Mouse (Mus musculus) 416B (cell line): ENCODE data around the gene Msi2.
A peak's percentile ranks its signal among the peaks of the same experiment; 100 is the strongest.

Experiments used
- DNase-seq: peaks from one replicate; pipeline ENCODE4 v3.0.0; 2011; ENCODE audit warnings: low read depth

The Msi2 gene

DNA sequence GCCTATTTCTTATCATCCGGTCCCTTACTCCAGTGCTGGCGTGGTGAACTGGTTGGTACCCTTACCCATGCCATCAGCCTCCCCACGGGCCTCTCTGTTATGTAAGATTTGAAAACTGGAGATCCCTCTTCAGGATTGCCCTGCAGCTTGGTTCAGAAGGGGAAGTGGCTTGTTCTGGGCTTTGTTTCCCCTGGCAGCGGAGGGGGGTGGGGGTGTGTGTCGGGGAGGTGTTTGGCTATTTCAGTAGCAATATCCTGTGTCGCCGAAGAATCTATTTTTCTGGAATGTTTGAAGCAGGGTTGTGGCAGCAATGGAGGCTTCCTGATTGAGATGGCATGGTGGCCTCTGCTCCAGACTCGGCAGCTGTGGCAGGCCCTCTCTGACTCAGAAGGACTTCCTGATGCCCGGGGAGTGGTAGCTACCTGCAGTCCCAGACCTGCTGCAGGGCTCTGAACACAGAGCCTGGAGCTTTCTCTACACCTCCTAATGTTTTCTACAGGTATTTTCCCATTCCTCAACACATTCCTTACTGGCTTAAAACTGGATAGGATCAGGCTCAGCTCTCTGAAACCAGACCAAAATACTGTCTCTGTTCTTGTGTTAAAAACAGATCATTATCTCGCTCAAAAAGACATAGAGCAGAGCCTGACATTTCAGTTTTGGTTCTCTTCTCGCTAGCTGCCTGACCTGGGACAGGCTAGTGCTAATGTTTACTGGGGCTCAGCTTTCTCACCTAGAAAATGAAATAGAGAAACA lies 104.4 kb downstream of the Msi2 start:
- DNase-seq, result peak; percentile 71

DNA sequence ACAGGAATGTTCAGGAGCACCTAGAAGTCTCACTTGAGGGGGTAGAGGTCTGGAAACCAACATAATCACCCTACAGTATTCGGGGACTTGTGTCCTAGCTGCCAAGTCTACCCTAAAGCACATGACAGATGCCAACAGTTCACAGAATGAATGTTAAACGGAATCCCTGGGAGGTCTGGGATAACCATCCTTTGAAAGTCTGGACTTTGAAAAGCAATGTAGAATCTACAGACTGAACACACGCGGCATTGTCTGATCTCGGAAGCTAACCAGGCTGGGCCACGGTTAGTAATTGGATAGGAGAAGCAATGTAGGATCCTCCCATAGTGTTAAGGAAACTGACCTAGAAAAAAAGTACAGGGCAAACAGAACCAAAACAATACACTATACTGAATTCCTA lies 105.3 kb downstream of the Msi2 start:
- DNase-seq, result no peak

DNA sequence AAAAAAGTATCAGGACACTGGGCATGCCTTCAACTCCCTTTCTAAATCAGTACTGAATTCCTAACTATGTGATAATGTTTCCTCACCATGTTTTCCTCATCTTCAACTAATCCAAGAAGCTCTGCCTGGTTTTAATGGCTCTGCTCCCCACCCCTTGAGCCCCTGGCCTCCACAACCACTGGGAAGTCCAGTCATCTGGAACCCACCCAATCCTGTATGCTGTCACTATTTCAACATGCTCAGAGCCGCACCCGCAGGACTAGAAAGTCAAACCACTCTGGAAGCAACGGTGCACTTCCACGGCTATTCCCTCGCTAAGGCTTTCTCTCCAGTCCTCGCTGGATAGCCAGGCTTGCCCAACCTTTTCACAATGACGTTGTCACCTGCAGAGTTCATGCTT lies 106.2 kb downstream of the Msi2 start:
- DNase-seq, result no peak

DNA sequence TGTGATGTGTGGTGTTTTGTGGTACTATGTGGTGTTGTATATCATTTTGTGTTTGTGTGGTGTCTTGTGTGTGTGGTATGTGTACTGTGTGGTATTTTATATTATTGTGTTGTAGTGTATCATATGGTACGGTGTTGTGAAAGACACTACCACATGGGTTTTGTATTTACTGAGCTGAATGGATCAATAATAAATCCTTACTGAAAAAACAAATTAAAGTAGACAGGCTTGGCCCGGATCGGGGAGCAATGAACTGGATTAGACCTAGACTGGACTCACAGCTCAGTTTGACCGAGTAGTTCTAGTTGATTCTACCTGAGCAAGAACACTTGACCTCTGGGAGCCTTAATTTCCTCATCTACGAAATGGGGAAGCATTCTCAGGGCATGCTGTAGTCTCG lies 107.5 kb downstream of the Msi2 start:
- no peak for DNase-seq

DNA sequence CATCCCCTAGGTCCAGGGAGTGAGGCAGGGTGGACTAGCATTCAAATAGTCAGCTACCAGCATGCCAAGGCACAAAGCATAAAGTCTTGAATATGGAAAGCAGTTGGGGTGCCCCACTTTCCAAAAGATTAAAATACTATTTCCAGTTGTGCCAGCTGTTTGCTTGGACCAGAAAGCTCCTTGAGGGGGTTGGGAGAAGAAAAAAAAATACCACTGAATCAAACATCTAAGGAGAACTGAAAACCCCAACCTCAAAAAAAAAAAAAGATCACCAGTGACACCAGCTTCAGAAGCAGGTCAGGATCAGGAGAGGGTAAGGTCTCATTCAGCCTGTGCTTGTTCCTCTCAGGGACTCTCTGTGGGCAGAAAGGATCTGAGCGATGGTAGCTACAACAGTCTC lies 108.2 kb downstream of the Msi2 start:
- no peak for DNase-seq

DNA sequence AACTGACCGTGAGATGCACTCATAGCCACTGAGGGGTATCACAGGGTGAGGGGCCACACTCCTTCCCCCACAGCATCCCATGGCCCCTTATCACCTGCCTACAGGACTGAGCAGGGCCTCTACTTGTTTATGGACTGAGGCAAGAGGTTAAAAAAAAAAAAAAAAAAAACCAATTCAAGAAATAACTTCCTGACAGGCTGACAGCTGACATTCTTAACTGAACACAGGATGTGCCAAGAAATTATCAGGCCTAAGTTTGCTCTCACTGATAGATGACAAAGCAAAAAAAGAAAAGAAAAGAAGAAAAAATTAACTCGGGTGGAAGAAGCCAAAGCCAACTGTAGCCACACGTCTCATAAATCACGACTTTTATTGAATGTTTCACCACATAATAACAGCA lies 109.7 kb downstream of the Msi2 start:
- peak; percentile 70 for DNase-seq

DNA sequence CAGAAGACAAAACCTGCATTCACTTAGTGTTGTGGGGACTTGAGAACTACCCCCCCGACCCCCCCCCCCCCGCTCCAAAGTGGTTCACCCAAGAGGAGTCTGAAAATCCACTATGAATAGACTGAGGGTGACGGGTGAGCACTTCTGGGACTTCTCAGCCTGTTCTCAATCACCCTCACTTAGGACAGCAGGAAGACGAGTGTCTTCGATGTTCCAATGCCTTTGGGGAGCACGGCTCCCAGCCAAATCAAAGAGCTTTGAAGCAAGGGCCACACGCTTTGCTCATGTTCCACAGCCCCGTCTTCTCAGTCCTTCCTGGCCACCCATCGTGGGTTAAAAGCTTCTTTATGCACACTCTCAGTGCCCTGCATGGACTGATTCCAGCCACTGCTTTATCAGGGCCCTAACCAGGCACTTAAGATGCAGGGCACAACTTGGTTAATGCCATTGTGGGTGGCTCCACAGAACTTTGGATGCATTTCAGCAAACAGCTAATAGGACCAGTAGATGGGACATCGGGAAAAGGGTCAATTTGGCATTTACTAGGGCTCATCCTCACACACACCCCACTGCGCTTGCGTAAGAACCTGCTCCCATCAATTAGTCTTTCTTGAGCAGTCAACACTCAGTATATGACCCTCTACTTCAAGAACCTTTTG lies 110.5 kb downstream of the Msi2 start:
- DNase-seq, result no peak

DNA sequence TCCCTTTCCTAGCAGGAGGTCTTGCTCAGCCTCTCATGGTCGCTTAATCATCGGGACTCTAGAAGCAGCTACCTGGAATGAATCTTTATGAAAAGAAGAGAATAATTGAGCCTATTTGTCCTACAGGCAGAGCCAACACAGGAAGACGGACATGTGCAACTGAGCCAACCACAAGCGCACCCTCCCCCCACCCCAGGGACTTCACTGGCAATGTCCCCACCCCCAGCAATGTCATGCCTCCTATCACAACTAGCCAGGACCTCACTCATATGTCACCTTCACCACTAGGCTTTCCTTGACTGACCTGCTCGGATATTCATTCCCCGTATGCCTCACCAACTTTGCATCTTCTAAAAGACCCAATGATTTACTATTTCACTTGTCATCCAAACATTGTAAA lies 112.5 kb downstream of the Msi2 start:
- DNase-seq, result no peak

DNA sequence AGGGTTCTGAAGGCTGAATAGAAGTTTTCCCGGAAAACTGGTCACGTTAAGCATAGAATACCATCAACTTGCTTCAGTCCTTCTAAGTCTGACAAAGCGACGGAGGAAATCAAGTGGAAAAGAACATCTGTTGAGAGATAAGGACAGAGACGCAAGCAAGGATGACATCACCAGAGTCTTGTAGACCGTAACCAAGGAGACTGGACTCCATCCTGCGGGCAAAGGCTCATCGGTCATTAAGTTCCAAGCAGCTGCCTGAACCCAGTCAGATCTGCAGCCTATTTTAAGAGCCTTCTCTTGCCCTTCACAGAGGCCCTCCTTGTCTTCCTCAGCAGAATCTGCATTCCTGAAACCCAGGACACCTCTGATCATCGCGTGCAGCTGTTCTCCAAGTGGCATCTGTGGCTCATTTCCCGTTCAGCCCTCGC lies 113.2 kb downstream of the Msi2 start:
- DNase-seq, result no peak

DNA sequence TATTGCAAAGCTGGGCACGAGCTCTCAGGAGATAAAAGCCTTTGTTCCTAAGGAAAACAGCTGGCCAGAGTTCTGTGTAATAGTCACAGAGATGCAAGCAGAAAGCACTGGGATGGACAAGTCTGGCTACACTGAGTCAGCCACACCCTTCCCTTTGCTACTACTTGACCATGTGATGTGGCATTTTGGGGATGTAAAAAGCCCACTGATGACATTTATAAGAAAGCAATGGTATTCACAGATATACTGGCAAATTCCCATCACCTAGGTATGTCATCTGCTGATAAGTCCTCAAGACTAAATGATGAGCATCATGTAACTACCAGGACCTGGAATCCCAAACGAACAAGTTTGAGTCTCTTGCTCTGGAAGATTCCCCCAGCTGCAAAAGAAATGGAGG lies 113.7 kb downstream of the Msi2 start:
- no peak for DNase-seq

DNA sequence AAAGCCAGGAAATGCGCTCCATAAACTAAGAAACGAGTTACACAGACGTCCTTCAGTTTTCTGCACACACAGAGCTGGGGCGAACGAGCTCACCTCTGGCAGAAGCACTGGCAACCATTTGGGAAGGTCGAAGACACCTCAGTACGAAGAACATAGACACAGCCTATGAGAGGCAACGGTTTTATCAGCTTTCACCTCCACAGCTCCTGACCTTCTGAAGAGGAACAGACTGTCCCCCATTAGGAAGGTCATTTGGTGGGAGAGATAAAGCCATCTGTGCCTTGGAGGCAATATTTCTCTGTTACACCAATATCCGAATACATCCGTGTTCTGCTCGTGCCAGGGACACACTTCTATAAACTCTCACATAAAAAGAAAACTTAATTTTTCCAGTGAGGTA lies 114.9 kb downstream of the Msi2 start:
- no peak for DNase-seq

DNA sequence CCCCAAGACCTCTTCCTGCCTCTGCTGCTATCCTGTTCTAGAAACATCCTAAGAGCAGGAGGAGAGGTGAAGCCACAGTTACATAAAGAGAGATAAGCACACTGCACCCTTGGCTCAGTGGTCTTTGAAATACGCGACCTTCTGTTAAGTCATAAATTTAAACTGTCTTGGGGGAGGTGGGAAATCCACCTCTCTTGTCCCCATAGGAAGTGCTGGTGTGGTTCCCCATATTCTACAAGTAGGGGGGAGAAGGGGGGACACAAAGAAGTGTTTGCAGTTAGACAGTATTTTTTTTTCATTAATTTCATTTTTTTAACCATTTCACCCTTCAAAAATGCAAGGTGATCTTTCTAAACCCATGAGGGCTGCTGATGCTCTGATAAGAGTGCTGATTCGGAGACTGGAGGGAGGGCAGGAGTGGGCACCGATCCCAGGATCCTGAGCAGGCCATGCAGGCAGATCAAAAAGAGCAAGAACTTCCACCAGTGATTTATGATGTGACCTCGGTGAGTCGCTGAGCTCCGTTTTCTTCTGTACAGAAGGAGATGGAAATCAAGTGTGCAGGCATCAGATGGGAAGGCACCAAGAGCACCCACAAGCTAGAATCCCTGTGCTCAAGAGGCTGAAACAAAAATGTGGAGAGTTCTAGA lies 115.7 kb downstream of the Msi2 start:
- DNase-seq, result no peak

DNA sequence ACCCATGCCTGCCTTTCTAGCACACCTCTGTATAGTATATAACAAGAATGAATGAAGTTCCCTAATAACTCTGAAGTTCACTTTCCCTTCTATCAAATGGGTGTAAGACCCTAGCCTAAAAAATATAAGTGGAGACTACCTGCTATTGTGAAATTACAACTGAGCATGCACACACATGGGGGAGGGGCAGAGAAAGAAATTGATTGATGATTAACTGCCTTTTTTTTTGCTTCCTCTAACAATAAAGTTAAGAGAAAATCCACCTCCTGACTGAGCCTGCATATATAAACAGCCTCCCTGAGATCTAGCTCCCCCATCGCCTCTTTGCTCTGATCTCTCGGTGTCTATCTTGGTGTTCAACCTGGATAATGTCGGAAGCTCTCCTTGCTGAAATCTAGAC lies 118.1 kb downstream of the Msi2 start:
- no peak for DNase-seq

DNA sequence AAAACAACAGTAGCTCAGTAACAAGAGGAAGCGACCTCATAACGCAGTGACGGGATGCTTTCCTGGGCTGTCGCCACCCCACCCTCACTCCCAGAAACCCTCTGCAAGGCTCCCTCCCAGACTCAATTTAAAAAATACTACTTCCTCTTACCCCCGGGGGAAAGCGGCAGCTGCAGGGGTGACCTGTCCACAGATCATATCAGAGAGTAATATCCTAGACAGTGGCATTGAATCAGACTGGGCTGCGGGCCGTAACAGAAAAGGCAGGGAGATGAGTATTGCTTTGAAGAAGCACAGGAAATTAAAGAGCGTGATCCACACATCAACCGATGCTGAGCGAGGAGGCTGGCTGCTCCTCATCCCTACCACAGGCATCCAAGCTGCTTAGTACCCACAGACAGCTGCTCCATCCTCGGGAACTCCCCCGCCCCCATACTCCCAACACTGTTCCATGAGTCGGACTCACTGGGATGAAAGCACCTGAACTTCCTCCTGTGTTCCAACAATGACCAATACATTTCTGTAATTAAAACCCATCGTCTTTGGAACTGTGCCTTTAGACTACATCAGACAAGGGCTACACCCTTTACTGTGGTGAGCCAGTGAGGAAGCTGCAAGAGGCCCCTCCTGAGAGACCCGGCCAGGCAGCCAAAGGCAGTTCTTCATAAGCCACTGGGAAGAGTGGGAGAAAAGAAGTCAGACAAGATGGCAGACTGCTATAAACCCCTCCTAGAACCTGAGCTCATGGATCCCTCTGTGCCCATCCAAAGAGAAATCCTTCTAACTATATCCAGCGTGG lies 118.8 kb downstream of the Msi2 start:
- DNase-seq, result peak; percentile 84

DNA sequence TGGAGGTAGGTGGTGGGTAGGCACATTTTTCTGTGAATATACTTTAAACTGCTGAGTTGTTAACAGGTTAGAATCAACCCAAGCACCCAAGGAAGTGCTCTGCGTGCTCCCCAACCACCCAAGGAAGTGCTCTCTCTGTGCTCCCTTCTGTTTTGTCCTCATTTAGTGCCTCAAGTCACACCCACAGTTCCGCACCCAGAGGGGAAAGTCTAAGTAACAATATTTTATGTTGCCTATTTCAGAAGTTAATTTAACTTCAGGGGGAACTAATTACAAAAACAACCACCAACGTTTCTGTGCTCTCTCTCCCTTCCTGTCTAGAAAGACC lies 119.5 kb downstream of the Msi2 start:
- no peak for DNase-seq

DNA sequence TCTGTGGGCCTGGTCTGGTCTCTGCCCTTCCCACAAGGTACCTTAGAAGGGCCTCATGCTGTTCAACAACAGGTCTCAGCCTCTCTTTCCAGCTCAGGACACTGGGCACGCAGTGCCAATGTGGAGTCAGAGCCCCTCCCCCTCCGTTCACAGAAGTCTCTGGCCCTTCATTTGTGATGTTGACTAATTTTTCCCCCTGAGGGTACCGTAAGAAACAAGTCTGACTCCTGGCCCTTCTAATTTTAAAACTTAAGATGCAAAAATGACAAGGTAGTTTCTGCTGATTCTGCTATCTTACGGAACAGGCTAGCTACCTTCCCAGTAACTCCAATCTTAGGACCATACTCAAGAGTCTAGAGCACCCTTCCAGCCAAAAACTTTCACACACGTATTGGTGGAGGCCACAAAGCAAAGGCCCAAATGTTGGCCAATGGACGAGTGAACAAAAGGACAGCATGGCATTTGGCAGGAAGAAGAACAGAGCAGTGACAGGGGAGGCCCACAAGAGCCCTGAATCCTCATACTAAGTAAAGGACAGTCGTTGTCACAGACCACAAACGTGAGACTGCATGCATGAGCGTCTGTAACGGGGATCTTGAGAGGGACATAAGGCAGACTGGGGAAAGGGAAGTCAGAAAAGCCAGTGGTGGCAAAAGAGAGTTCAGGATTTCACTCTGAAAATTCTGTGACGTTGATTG lies 120.0 kb downstream of the Msi2 start:
- DNase-seq, result peak; percentile 52

DNA sequence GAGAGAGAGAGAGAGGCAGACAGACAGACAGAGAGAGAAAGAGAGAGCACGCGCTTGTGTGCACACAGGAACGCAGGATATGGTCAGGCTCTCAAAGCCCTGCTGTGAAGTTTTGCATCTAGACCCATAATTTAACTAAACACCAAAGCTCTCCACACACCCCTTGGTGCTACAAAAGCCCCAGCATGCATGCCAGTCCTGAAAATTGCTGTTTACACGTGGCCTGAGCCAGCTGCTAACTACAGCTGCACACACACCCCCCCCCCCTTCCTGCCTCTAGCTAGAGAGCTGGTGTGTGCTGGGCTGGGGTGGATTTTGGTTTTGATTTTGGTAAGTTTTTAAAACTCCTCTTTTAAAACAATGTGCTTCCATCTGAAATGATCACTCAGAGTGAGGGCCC lies 122.7 kb downstream of the Msi2 start:
- no peak for DNase-seq

DNA sequence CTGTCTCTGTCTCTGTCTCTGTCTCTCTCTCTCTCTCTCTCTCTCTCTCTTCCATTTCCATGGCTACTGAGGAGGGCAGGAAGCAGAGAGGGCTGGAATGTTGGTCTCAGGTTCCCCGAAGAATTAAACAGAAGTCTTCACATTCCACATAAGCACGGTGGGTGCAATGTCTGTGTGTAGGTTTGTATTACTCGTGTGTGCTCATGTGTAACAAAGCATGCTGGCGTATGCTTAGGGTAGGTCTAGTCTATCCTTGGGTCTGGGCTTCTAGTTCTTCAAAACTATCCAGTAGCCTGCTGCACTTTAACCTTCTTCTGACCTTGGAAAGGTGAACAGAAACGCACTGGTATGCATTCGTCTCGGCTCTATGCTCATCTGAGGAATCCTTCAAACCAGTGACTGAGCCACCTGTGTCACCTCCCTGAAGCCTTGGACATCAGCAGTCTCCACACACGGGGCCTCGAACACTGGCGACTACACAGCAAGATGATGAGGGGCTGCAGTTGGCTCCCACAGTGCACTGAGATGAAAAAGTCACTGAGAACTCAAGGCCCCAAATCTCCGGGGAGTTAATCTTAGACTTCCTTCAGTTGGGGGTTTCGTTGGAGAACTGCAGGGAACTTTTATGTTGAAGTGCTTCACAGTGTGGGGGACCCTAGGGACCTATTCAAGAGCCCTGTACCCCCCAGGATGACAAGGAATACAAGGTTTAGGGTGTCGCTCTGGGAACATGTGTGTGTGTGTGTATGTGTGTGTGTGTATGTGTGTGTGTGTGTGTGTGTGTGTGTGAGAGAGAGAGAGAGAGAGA lies 123.3 kb downstream of the Msi2 start:
- DNase-seq, result no peak

DNA sequence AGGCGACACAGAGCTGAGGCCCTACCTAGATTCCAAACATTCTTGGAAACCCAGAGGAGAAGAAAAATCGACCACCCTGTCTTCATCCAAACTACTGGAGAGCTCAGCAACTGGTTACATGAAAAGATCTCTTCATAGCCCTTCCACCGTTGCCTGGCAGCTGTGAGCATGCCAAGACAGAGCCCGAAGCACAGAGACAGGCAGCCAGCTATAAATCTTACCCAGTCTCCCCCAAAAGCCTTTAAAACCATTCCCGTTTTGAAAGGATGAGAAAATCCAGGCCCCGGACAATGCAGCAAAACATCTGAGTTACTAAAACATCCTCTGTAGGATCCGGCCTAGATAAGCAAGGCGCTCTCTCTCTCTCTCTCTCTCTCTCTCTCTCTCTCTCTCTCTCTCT lies 124.3 kb downstream of the Msi2 start:
- DNase-seq, result peak; percentile 65

DNA sequence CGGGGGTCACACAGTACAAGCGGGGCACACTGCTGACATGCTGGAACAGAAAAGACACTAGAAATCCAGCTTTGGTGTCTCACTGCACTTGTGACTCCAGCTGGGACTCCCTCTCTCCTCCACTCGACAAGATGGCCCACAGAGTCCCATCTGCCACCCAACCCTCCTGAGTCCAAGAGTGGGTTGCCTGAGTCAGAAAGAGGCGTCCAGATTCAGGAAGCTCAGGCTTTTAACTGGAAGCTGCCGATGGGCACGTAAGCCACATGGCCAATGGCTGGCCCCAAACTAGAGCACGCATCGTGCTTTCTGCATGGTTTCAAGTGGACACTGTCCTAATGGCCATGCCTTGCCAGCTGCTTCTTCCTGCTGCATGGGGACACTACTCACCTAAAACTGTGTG lies 126.2 kb downstream of the Msi2 start:
- DNase-seq, result no peak

DNA sequence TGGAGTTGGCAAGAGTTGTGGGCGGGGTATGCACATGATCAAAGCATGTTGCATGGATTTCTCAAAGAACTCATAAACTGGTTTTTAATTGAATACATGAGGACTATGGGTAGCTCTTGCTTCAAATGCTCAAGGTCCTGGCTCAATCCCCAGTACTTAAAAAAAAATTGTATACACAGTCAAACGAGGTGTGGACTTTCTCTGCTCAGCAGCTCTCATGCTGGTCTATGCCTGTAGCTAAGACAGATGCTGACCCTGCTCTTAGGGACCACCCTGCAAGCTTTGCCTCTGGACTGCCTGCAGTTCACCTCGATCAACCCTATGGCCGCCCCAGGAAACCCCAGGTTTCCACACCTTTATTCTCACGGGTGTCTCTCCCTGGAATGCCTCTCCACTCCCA lies 127.7 kb downstream of the Msi2 start:
- DNase-seq, result no peak
